Mouse (Mus musculus) heart, postnatal 0 days (tissue): ENCODE data around the gene Prkca. TPM values are rescaled to one million over a fixed set of nuclear protein-coding genes. Genes with fewer than 3 reads are reported as not detected.

Experiments used
- ATAC-seq: fragments of 200-750 bp; cut with Nextera tagmentation; 2 replicates; pipeline ENCODE4 v1.8.0; 2017; ENCODE audit warnings: low read depth, moderate number of reproducible peaks, moderate library complexity; ENCODE audit not compliant: insufficient read depth
- DNase-seq: peaks from one replicate; pipeline ENCODE4 v3.0.0-alpha.2; 2016; ENCODE audit warnings: low spot score
- H3K27ac ChIP-seq: fragments of 300-500 bp; sonication (generic); 2 replicates; pipeline ENCODE4 v1.5.1; 2014; ENCODE audit warnings: low read depth, mild to moderate bottlenecking
- H3K27me3 ChIP-seq: fragments of 300-500 bp; sonication (generic); 2 replicates; pipeline ENCODE4 v1.6.1; 2014; ENCODE audit warnings: low read length, mixed read lengths; ENCODE audit not compliant: control insufficient read depth, insufficient read depth
- H3K36me3 ChIP-seq: fragments of 300-500 bp; sonication (generic); replicated peaks from 2 replicates; pipeline ENCODE4 v1.6.1; 2014; ENCODE audit warnings: low read length, mixed read lengths; ENCODE audit not compliant: control insufficient read depth, insufficient read depth
- H3K4me1 ChIP-seq: fragments of 300-500 bp; sonication (generic); 2 replicates; pipeline ENCODE4 v1.6.1; 2014; ENCODE audit warnings: antibody characterized with exemption; ENCODE audit not compliant: control insufficient read depth, insufficient read depth
- H3K4me2 ChIP-seq: fragments of 300-500 bp; sonication (generic); 2 replicates; pipeline ENCODE4 v1.6.1; 2014; ENCODE audit warnings: low read depth, mild to moderate bottlenecking, low read length, moderate library complexity
- H3K4me3 ChIP-seq: fragments of 300-500 bp; sonication (generic); 2 replicates; pipeline ENCODE4 v1.5.1; 2014; ENCODE audit warnings: low read depth, low read length
- H3K9ac ChIP-seq: fragments of 300-500 bp; sonication (generic); replicated peaks from 2 replicates; pipeline ENCODE4 v1.6.1; 2014; ENCODE audit warnings: low read depth, low read length, mixed read lengths
- H3K9me3 ChIP-seq: fragments of 300-500 bp; sonication (generic); replicated peaks from 2 replicates; pipeline ENCODE4 v1.6.1; 2016; ENCODE audit warnings: low read length; ENCODE audit not compliant: control insufficient read depth
- CTCF ChIP-seq: IDR thresholded peaks from 2 replicates; pipeline ENCODE4 v1.5.1; 2016; ENCODE audit warnings: antibody characterized with exemption, control low read depth, low read depth
- EP300 ChIP-seq: IDR thresholded peaks from 2 replicates; pipeline ENCODE4 v1.6.1; 2016; ENCODE audit warnings: antibody characterized with exemption, low read depth
- WGBS: fragments of 180-500 bp; shearing (Covaris S2); extraction: QIAGEN DNeasy Blood & Tissue Kit; methylation state at CpG from one replicate; pipeline ENCODE4 v1.1.7; 2014; 5-methylcytosine and 5-hydroxymethylcytosine counted together
- polyA plus RNA-seq: library from polyadenylated mRNA; unstranded; fragments of >200 nt; fragmentation: Nextera tagmentation; extraction: Ambion mirVana; gene quantifications from 2 replicates; pipeline ENCODE4 v1.2.1, GENCODE M21; 2015
- total RNA-seq: library from RNA; depleted of rRNA; stranded (reverse); fragments of >200 nt; gene quantifications from 2 replicates; pipeline ENCODE4 v1.2.3, GENCODE M21; 2014; ENCODE audit warnings: low replicate concordance

Gene Prkca
- total and polyA plus RNA-seq, 2 experiments from 2014 or later: 7.0 to 11.2 TPM

DNA sequence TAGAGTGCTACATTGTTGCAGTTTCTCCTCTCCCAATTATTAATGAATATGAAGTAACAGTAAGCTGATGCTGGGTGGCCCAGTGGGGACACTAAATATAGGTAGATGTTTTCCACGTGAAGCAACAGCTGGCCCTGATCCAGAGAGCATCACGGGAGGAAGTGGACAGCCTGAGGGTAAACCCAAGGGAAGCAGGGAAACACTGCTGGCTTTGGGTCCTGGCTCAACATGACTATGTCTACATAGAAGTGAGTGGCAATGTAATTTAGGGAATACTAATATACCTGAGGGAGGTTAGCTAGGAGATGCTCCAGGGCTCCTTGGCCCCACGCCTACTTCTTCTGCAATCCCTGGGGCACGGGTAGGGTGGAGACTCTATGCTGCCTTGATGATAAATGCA is 84.3 kb downstream of the Prkca start:
- Histone ChIP-seq H3K4me2 (peak overlapping the region; percentile 37), H3K4me1 (peaks cover 41% of the 10 kb centered on the region), H3K27ac (peak overlapping the region; percentile 81), H3K4me3 (no peak overlapping the region), H3K9me3 (no peaks in the 10 kb centered on the region), H3K27me3 (no peaks in the 10 kb centered on the region), H3K9ac (no peak overlapping the region), H3K36me3 (no peaks in the 10 kb centered on the region)
- TF ChIP-seq CTCF (no peak), EP300 (no peak)
- DNase-seq (no peak), ATAC-seq (peak; percentile 56; the same call in 1 of the 2 replicates)
- WGBS: 30% methylated on average over 4 of the region's 4 CpGs

GRCm38 (mm10) chr11:108258811-108259266 is 84.9 kb downstream of the Prkca start:
- DNase-seq (peak; percentile 68), ATAC-seq (peak; percentile 80)
- no peak overlapping the region for H3K9ac ChIP-seq
- H3K36me3 ChIP-seq: no peaks in the 10 kb centered on the region
- 20% methylated on average over 5 of the region's 5 CpGs for WGBS
- TF ChIP-seq CTCF: no peak
- TF ChIP-seq EP300: no peak
- H3K27me3 ChIP-seq: no peaks in the 10 kb centered on the region
- peak overlapping the region; percentile 37 for H3K4me2 ChIP-seq
- no peaks in the 10 kb centered on the region for H3K9me3 ChIP-seq
- no peak overlapping the region for H3K4me3 ChIP-seq
- peak overlapping the region; percentile 81 for H3K27ac ChIP-seq
- peaks cover 43% of the 10 kb centered on the region for H3K4me1 ChIP-seq

DNA sequence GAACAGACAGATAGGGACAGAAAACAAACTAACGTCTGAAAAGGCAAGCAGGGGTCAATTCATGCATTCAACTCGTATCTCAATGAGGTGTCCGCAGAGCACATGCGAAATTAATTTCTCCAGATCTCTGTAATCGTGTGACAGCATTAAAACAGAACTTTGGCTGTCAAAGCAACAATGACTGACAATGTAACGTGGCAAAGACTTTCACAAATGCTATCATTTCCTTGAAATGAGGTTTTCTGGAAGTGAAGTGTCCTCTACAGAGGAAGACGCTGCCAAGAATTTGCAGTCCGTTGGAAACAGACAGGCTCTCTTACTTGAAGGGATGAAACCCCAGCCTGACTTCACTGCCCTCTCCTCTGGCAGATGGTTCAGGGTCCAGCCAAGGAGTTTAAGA is 85.8 kb downstream of the Prkca start:
- H3K4me1 ChIP-seq: peaks cover 47% of the 10 kb centered on the region
- no peak for DNase-seq
- H3K4me3 ChIP-seq: no peak overlapping the region
- no peak overlapping the region for H3K9ac ChIP-seq
- whole genome bisulfite sequencing: 18% methylated on average over 8 of the region's 8 CpGs
- TF ChIP-seq EP300 (no peak), CTCF (no peak)
- H3K4me2 ChIP-seq: peak overlapping the region; percentile 6; the same call in 1 of the 2 replicates
- peak overlapping the region; percentile 81 for H3K27ac ChIP-seq
- no peak for ATAC-seq
- no peaks in the 10 kb centered on the region for H3K9me3 ChIP-seq
- no peaks in the 10 kb centered on the region for H3K27me3 ChIP-seq
- no peaks in the 10 kb centered on the region for H3K36me3 ChIP-seq

DNA sequence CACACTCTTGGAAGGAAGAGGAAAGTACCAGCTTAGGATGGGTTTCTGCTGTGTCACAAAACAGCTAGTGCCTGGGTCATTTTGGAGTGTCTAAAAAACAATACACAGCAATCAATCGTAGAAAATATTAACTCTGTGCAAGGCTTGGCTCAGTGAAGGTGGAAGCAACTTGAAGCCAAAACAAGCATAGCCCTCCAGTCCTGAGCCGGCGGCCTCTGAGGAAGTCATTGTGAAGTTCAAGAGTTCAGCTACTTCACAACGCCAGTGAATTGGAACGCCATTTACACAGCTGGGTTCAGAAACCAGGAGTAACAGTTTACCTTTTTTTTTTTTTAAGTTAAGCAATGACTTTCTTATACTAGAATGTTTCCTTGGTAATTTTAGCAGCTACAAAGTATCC is 89.0 kb downstream of the Prkca start:
- Histone ChIP-seq H3K27ac (no peak overlapping the region), H3K27me3 (no peaks in the 10 kb centered on the region), H3K4me1 (peaks cover 56% of the 10 kb centered on the region), H3K4me2 (no peak overlapping the region), H3K9ac (no peak overlapping the region), H3K36me3 (no peaks in the 10 kb centered on the region), H3K9me3 (no peaks in the 10 kb centered on the region), H3K4me3 (no peak overlapping the region)
- DNase-seq (no peak), ATAC-seq (no peak)
- TF ChIP-seq EP300: no peak
- TF ChIP-seq CTCF: no peak
- WGBS: 51% methylated on average over 5 of the region's 5 CpGs

GRCm38 (mm10) chr11:108251924-108252775 is 91.6 kb downstream of the Prkca start:
- Histone ChIP-seq H3K9ac (no peak overlapping the region), H3K4me1 (peaks cover 58% of the 10 kb centered on the region), H3K36me3 (no peaks in the 10 kb centered on the region), H3K9me3 (no peaks in the 10 kb centered on the region), H3K27ac (no peak overlapping the region), H3K27me3 (no peaks in the 10 kb centered on the region), H3K4me3 (no peak overlapping the region), H3K4me2 (no peak overlapping the region)
- WGBS: 88% methylated on average over 7 of the region's 7 CpGs
- DNase-seq: no peak
- ATAC-seq: no peak
- TF ChIP-seq CTCF: no peak
